Mouse (Mus musculus) spleen, adult 12 weeks (tissue): ENCODE data around the gene Zfp688.
A peak's percentile ranks its signal among the peaks of the same experiment; 100 is the strongest.
"Not testable (repeated sequence)": the region's sequence is repeated elsewhere in the genome, so short reads cannot be mapped to it uniquely, and the experiment has no call there.

ENCODE experiments used
- DNase-seq: peaks from one replicate; pipeline ENCODE4 v3.0.0; 2022; ENCODE audit warnings: low spot score

Gene Zfp688

GRCm38 (mm10) chr7:127421388-127422191 is at the start of gene Zfp688:
Gene Zfp688, minus strand, starts transcription at chr7:127422068.
- peak; percentile 96 for DNase-seq

GRCm38 (mm10) chr7:127471646-127472010 is 49.8 kb upstream of the Zfp688 start:
- no peak for DNase-seq

- peak; percentile 80 for DNase-seq
Observed at GRCm38 (mm10) chr7:127470743-127471645, 49.1 kb upstream of the Zfp688 start.

- no peak for DNase-seq
Observed at GRCm38 (mm10) chr7:127470011-127470715, 48.3 kb upstream of the Zfp688 start.

- no peak for DNase-seq
Observed at GRCm38 (mm10) chr7:127466606-127467005, 44.7 kb upstream of the Zfp688 start.

GRCm38 (mm10) chr7:127465670-127466069 is 43.8 kb upstream of the Zfp688 start:
- not testable (repeated sequence) for DNase-seq

GRCm38 (mm10) chr7:127465191-127465590 is 43.3 kb upstream of the Zfp688 start:
- no peak for DNase-seq

- DNase-seq = not testable (repeated sequence)
Observed at GRCm38 (mm10) chr7:127459311-127459710, 37.4 kb upstream of the Zfp688 start, which contains the start of gene Prr14. Gene Prr14, plus strand, starts transcription at chr7:127459611.

- DNase-seq = not testable (repeated sequence)
Observed at GRCm38 (mm10) chr7:127458371-127459122, 36.7 kb upstream of the Zfp688 start.

- no peak for DNase-seq
Observed at GRCm38 (mm10) chr7:127454905-127455304, 33.0 kb upstream of the Zfp688 start.

- DNase-seq = no peak
Observed at GRCm38 (mm10) chr7:127453056-127453455, 31.2 kb upstream of the Zfp688 start.

GRCm38 (mm10) chr7:127449966-127450365 is 28.1 kb upstream of the Zfp688 start:
- no peak for DNase-seq

GRCm38 (mm10) chr7:127448521-127449300 is 26.8 kb upstream of the Zfp688 start, which contains the start of gene Zfp689:
Gene Zfp689, minus strand, starts transcription at chr7:127449158.
- DNase-seq = peak; percentile 89

- no peak for DNase-seq
Observed at GRCm38 (mm10) chr7:127443976-127444375, 22.1 kb upstream of the Zfp688 start.

- DNase-seq = peak; percentile 45
Observed at GRCm38 (mm10) chr7:127437724-127438123, 15.9 kb upstream of the Zfp688 start.

GRCm38 (mm10) chr7:127435206-127435605 is 13.3 kb upstream of the Zfp688 start:
- DNase-seq = no peak

- DNase-seq = no peak
Observed at GRCm38 (mm10) chr7:127426354-127426753, 4.5 kb upstream of the Zfp688 start.

- no peak for DNase-seq
Observed at GRCm38 (mm10) chr7:127425911-127426310, 4.0 kb upstream of the Zfp688 start.

GRCm38 (mm10) chr7:127425291-127425690 is 3.4 kb upstream of the Zfp688 start:
- DNase-seq = no peak

- DNase-seq = no peak
Observed at GRCm38 (mm10) chr7:127422247-127422646, 379 bp upstream of the Zfp688 start.

- no peak for DNase-seq
Observed at GRCm38 (mm10) chr7:127411418-127411817, 10.4 kb downstream of the Zfp688 start.
